Mouse (Mus musculus) myocyte (in vitro differentiated cells): ENCODE data around the gene Tmem88b. TPM values are rescaled to one million over a fixed set of nuclear protein-coding genes. Genes with fewer than 3 reads are reported as not detected.

Experiments
- H3K27me3 ChIP-seq: one replicate; pipeline ENCODE4 v1.6.1; 2011; ENCODE audit not compliant: control insufficient read depth, insufficient read depth, insufficient read length
- H3K36me3 ChIP-seq: one replicate; pipeline ENCODE4 v1.6.1; 2011; ENCODE audit not compliant: control insufficient read depth, insufficient read depth
- H3K4me2 ChIP-seq: one replicate; pipeline ENCODE4 v1.6.1; 2011; ENCODE audit warnings: low read depth, control low read depth
- H3K4me3 ChIP-seq: one replicate; pipeline ENCODE4 v1.5.1; 2011; ENCODE audit warnings: mild to moderate bottlenecking, control low read depth, moderate library complexity
- H3K79me2 ChIP-seq: one replicate; pipeline ENCODE4 v1.6.1; 2011; ENCODE audit not compliant: control insufficient read depth, insufficient read depth
- H3ac ChIP-seq: one replicate; pipeline ENCODE4 v1.6.1; 2011; ENCODE audit not compliant: control insufficient read depth, insufficient read length
- CEBPB ChIP-seq: IDR thresholded peaks from 2 replicates; pipeline ENCODE4 v1.6.1; 2011; ENCODE audit warnings: mild to moderate bottlenecking, moderate library complexity; ENCODE audit not compliant: poor library complexity, insufficient read depth, severe bottlenecking
- E2F4 ChIP-seq: IDR thresholded peaks from one replicate; pipeline ENCODE4 v1.6.1; 2011; ENCODE audit warnings: mild to moderate bottlenecking, control low read depth, moderate library complexity; ENCODE audit not compliant: insufficient read depth
- MAX ChIP-seq: IDR thresholded peaks from one replicate; pipeline ENCODE4 v1.6.1; 2011; ENCODE audit warnings: low read depth, mild to moderate bottlenecking, control low read depth
- MYOD1 ChIP-seq, 3 experiments: IDR thresholded peaks; one replicate each; pipeline ENCODE4 v1.6.1; 2011; ENCODE audit warnings: control low read depth in 2 of 3, low read depth in 2 of 3, mild to moderate bottlenecking in 2 of 3, moderate library complexity in 1 of 3; ENCODE audit not compliant: insufficient read length in 2 of 3, control insufficient read depth in 1 of 3
- MYOG ChIP-seq, 3 experiments: IDR thresholded peaks; one replicate each; pipeline ENCODE4 v1.6.1; 2011; ENCODE audit warnings: control low read depth in 2 of 3, low read depth in 2 of 3, mild to moderate bottlenecking in 2 of 3; ENCODE audit not compliant: insufficient read length in 2 of 3, control insufficient read depth in 1 of 3, insufficient read depth in 1 of 3
- POLR2A ChIP-seq: IDR thresholded peaks from one replicate; pipeline ENCODE4 v1.6.1; 2011; ENCODE audit warnings: low read depth, mild to moderate bottlenecking, control low read depth, moderate library complexity; ENCODE audit not compliant: insufficient read length
- POLR2AphosphoS2 ChIP-seq: IDR thresholded peaks from one replicate; pipeline ENCODE4 v1.6.1; 2011; ENCODE audit warnings: low read depth, control low read depth; ENCODE audit not compliant: insufficient read length
- REST ChIP-seq: IDR thresholded peaks from one replicate; pipeline ENCODE4 v1.6.1; 2011; ENCODE audit warnings: mild to moderate bottlenecking, control low read depth, moderate library complexity; ENCODE audit not compliant: insufficient read depth, insufficient read length
- SRF ChIP-seq: IDR thresholded peaks from one replicate; pipeline ENCODE4 v1.6.1; 2011; ENCODE audit warnings: low read depth; ENCODE audit not compliant: control insufficient read depth, insufficient read length
- TCF12 ChIP-seq: IDR thresholded peaks from one replicate; pipeline ENCODE4 v1.6.1; 2011; ENCODE audit warnings: mild to moderate bottlenecking, control low read depth; ENCODE audit not compliant: poor library complexity, insufficient read depth, severe bottlenecking
- TCF3 ChIP-seq: IDR thresholded peaks from one replicate; pipeline ENCODE4 v1.6.1; 2011; ENCODE audit warnings: low read depth, control low read depth; ENCODE audit not compliant: insufficient read length
- USF1 ChIP-seq: IDR thresholded peaks from one replicate; pipeline ENCODE4 v1.6.1; 2011; ENCODE audit warnings: low read depth, mild to moderate bottlenecking, control low read depth, moderate library complexity
- polyA plus RNA-seq: library from polyadenylated mRNA; unstranded; fragments of >200 nt; fragmentation: generic; extraction: Trizol; gene quantifications from one replicate; pipeline ENCODE4 v1.2.1, GENCODE M21; 2012; ENCODE audit warnings: missing spikeins

Tmem88b gene
- polyA plus RNA-seq, 1 experiment, result 0.97 TPM

DNA sequence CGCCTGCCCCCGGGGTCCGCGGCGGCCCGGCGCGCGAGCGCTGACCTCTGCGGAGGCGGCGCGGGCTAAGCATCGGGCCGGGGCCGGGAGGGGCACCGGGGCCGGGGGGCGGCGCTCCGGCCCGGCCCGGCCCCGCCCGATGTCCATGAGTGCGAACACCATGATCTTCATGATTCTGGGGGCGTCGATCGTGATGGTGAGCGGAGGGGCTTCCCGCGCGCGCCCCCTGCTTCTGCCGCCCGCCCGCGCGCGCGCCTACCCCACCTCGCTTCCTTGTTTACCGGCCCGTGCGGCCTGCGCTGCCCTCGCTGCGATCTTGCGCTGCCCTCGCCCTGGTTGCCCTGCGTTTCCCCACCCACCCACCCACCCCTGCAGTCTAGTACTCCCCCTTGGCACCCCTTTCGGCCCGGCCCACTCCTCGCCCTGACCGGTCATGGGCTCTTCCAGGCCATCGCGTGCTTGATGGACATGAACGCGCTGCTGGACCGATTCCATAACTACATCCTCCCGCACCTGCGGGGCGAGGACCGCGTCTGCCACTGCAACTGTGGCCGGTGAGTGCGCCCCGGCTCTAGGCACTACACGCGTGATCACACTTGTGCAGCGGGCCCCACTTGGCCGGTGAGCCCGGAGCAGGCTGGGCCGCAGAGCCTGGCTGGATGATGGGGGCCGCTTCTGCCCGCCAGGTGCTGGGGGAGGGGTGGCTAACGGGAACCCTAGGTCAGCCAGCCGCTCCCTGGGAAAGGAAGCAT lies 50.5 kb downstream of the Tmem88b start:
- Histone ChIP-seq H3K79me2 (peaks cover 22% of the 10 kb centered on the region), H3K36me3 (peaks cover 25% of the 10 kb centered on the region), H3K4me3 (peak overlapping the region; percentile 69), H3K27me3 (no peaks in the 10 kb centered on the region), H3ac (peak overlapping the region; percentile 64), H3K4me2 (peak overlapping the region; percentile 78)
- no peak for TF ChIP-seq USF1
- TF ChIP-seq MYOD1 (IDR thresholded peaks at IDR 0.05; ENCODE audit: control insufficient read depth in 1 of 3, insufficient read length in 2 of 3, low read depth in 2 of 3), result peak in 1 of 3 experiments; percentile 26
- TF ChIP-seq TCF3, result no peak
- peak; percentile 54 for TF ChIP-seq POLR2AphosphoS2
- no peak for TF ChIP-seq E2F4
- TF ChIP-seq TCF12, result no peak
- TF ChIP-seq MAX, result no peak
- TF ChIP-seq MYOG (IDR thresholded peaks at IDR 0.05; ENCODE audit: control insufficient read depth in 1 of 3, insufficient read depth in 1 of 3, insufficient read length in 2 of 3, low read depth in 2 of 3), result no peak
- no peak for TF ChIP-seq CEBPB
- no peak for TF ChIP-seq SRF
- no peak for TF ChIP-seq REST
- no peak for TF ChIP-seq POLR2A

DNA sequence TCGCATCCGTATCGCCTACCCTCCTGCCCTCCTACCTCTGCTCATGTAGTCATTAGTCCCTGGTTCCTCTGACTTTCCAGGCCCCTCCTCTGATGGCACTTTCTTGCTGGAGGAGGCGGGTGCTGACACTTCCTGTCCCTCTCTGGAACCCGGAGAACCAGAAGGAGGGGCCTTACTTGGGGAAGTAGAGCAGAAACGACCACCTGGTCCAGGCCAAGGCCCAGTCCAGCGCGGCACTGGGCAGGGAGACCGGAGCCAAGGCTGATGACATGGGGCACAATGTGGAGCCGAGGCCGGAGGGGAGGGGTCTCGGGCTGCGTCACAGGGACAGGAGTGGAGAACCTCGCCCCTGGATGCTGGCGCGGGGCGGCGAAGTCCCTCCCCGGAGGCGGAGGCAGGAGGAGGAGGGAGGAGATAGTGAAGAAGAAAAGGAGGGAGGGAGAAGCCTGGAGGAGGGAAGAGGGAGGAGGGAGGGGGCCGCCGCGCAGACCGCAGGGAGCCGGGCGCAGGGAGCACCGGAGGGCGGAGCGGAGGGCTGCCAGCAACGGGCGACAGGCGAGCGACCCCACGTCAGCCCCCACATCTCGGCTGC lies 51.2 kb downstream of the Tmem88b start, which contains the start of gene Tmem240:
TSS of gene Tmem240 (plus strand) at position 451 of the 592 bp plus-strand sequence.
- peaks cover 25% of the 10 kb centered on the region for H3K36me3 ChIP-seq
- no peaks in the 10 kb centered on the region for H3K27me3 ChIP-seq
- peaks cover 22% of the 10 kb centered on the region for H3K79me2 ChIP-seq
- no peak for TF ChIP-seq SRF
- peak; percentile 61; the same call in 1 of the 2 replicates for TF ChIP-seq CEBPB
- peak; percentile 48 for TF ChIP-seq MAX
- no peak for TF ChIP-seq MYOD1 (IDR thresholded peaks at IDR 0.05; ENCODE audit: control insufficient read depth in 1 of 3, insufficient read length in 2 of 3, low read depth in 2 of 3)
- TF ChIP-seq POLR2A, result peak; percentile 91
- TF ChIP-seq POLR2AphosphoS2, result peak; percentile 50
- TF ChIP-seq REST, result no peak
- TF ChIP-seq TCF3, result no peak
- no peak for TF ChIP-seq USF1
- peak in 1 of 3 experiments; percentile 29 for TF ChIP-seq MYOG (IDR thresholded peaks at IDR 0.05; ENCODE audit: control insufficient read depth in 1 of 3, insufficient read depth in 1 of 3, insufficient read length in 2 of 3, low read depth in 2 of 3)
- peak within 1 kb of the TSS; percentile 78 for H3K4me2 ChIP-seq
- H3K4me3 ChIP-seq, result peak within 1 kb of the TSS; percentile 69
- peak within 1 kb of the TSS; percentile 64 for H3ac ChIP-seq

DNA sequence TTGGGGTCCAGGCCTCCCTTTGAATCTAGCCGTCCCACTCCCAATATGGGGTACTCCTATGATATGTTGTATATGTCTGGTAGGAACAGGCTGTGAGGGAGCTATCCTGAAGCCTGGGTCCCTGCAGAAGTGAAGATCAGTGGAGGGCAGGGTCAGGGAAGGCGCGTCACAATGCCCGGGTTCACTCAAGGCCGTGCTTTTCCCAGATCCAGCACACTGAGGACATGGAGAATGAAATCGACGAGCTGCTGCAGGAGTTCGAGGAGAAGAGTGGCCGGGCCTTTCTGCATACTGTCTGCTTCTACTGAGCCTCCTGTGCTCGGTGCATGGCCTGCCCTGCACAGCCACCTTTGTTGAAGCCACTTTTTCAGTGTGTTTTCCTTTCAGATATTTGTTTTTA lies 52.4 kb downstream of the Tmem88b start:
- peak overlapping the region; percentile 69 for H3K4me3 ChIP-seq
- peaks cover 22% of the 10 kb centered on the region for H3K79me2 ChIP-seq
- peak overlapping the region; percentile 64 for H3ac ChIP-seq
- peak; percentile 11 for TF ChIP-seq POLR2AphosphoS2
- no peak for TF ChIP-seq MYOG (IDR thresholded peaks at IDR 0.05; ENCODE audit: control insufficient read depth in 1 of 3, insufficient read depth in 1 of 3, insufficient read length in 2 of 3, low read depth in 2 of 3)
- H3K36me3 ChIP-seq, result peaks cover 25% of the 10 kb centered on the region
- H3K27me3 ChIP-seq, result no peaks in the 10 kb centered on the region
- peak overlapping the region; percentile 71 for H3K4me2 ChIP-seq

Other genes with a start within 250 kb of the Tmem88b start
- 83.0 TPM for gene Nadk, start 223.5 kb downstream of the Tmem88b start, polyA plus RNA-seq
- 3.7 TPM for gene Slc35e2, start 184.5 kb downstream of the Tmem88b start, polyA plus RNA-seq
- 47.7 TPM for gene Cdk11b, start 161.0 kb downstream of the Tmem88b start, polyA plus RNA-seq
- gene Gm10563, start 140.5 kb downstream of the Tmem88b start, polyA plus RNA-seq, result not detected
- 1.8 TPM for gene Mmp23, start 132.5 kb downstream of the Tmem88b start, polyA plus RNA-seq
- 106 TPM for gene Mib2, start 116.7 kb downstream of the Tmem88b start, polyA plus RNA-seq
- gene Fndc10, start 91.5 kb downstream of the Tmem88b start, polyA plus RNA-seq, result 8.3 TPM
- gene Ssu72, start 81.1 kb downstream of the Tmem88b start, polyA plus RNA-seq, result 105 TPM
- 1.2 TPM for gene Tmem240, start 51.1 kb downstream of the Tmem88b start, polyA plus RNA-seq
- 60.9 TPM for gene Atad3a, start 24.8 kb downstream of the Tmem88b start, polyA plus RNA-seq
- 3.2 TPM for gene Vwa1, start 11.2 kb downstream of the Tmem88b start, polyA plus RNA-seq
- gene Ankrd65, start 4.6 kb upstream of the Tmem88b start, polyA plus RNA-seq, result not detected
- 132 TPM for gene Mrpl20, start 17.0 kb upstream of the Tmem88b start, polyA plus RNA-seq
- 24.7 TPM for gene Ccnl2, start 26.6 kb upstream of the Tmem88b start, polyA plus RNA-seq
- 152 TPM for gene Aurkaip1, start 45.4 kb upstream of the Tmem88b start, polyA plus RNA-seq
- 87.5 TPM for gene Mxra8, start 53.8 kb upstream of the Tmem88b start, polyA plus RNA-seq
- 98.4 TPM for gene Dvl1, start 61.5 kb upstream of the Tmem88b start, polyA plus RNA-seq
- gene Tas1r3, start 77.5 kb upstream of the Tmem88b start, polyA plus RNA-seq, result 0.17 TPM
- 10.5 TPM for gene Cptp, start 83.6 kb upstream of the Tmem88b start, polyA plus RNA-seq
- 72.1 TPM for gene Ints11, start 83.7 kb upstream of the Tmem88b start, polyA plus RNA-seq
- 19.1 TPM for gene Pusl1, start 105.9 kb upstream of the Tmem88b start, polyA plus RNA-seq
- gene Acap3, start 105.9 kb upstream of the Tmem88b start, polyA plus RNA-seq, result 22.3 TPM
- gene Ube2j2, start 158.0 kb upstream of the Tmem88b start, polyA plus RNA-seq, result 70.6 TPM
- gene C1qtnf12, start 176.4 kb upstream of the Tmem88b start, polyA plus RNA-seq, result 2.1 TPM
- gene B3galt6, start 206.8 kb upstream of the Tmem88b start, polyA plus RNA-seq, result 5.4 TPM
- 137 TPM for gene Sdf4, start 207.0 kb upstream of the Tmem88b start, polyA plus RNA-seq
- 0.64 TPM for gene Tnfrsf4, start 228.0 kb upstream of the Tmem88b start, polyA plus RNA-seq
- 0.40 TPM for gene Tnfrsf18, start 240.3 kb upstream of the Tmem88b start, polyA plus RNA-seq